Mouse (Mus musculus): ENCODE data around the gene Tsc22d4. TPM values are rescaled to one million over a fixed set of nuclear protein-coding genes. Genes with fewer than 3 reads are reported as not detected.
"Not testable (repeated sequence)": the region's sequence is repeated elsewhere in the genome, so short reads cannot be mapped to it uniquely, and the experiment has no call there.

Tsc22d4 gene
- polyA plus RNA-seq, 1 experiment = 71.2 TPM

- 5% methylated on average over 26 of the region's 26 CpGs for WGBS
- DNase-seq = peak; percentile 51
- no peaks in the 10 kb centered on the region for H3K36me3 ChIP-seq (ENCODE audit: control insufficient read depth, insufficient read depth, low read length)
- H3K27ac ChIP-seq (ENCODE audit: insufficient read depth, low read depth, low read length) = peak overlapping the region; percentile 51
- peak overlapping the region; percentile 71 for H3K4me3 ChIP-seq (ENCODE audit: insufficient read depth, low read depth, low read length)
- TF ChIP-seq POLR2A (IDR thresholded peaks at IDR 0.05; ENCODE audit: low read depth, low read length) (no peak), CTCF (conservative IDR thresholded peaks at IDR 0.05; ENCODE audit: insufficient read depth, insufficient read length, low read depth, low read length) (no peak)
- H3K27me3 ChIP-seq (replicated peaks; ENCODE audit: control insufficient read depth, insufficient read depth, low read length) = no peaks in the 10 kb centered on the region
- H3K4me1 ChIP-seq (ENCODE audit: control insufficient read depth, insufficient read depth, low read length) = 0 out of 2 replicates have a peak, but pooled peaks cover 3% of the 10 kb centered on the region
Measured at GRCm38 (mm10) chr5:137747326-137747961, 1.9 kb downstream of the Tsc22d4 start.

- no peaks in the 10 kb centered on the region for H3K27me3 ChIP-seq (replicated peaks; ENCODE audit: control insufficient read depth, insufficient read depth, low read length)
- H3K4me1 ChIP-seq (ENCODE audit: control insufficient read depth, insufficient read depth, low read length) = 0 out of 2 replicates have a peak, but pooled peaks cover 3% of the 10 kb centered on the region
- WGBS = 36% methylated on average over 5 of the region's 5 CpGs
- H3K36me3 ChIP-seq (ENCODE audit: control insufficient read depth, insufficient read depth, low read length) = no peaks in the 10 kb centered on the region
- TF ChIP-seq CTCF (conservative IDR thresholded peaks at IDR 0.05; ENCODE audit: insufficient read depth, insufficient read length, low read depth, low read length) (no peak), POLR2A (IDR thresholded peaks at IDR 0.05; ENCODE audit: low read depth, low read length) (no peak)
- H3K4me3 ChIP-seq (ENCODE audit: insufficient read depth, low read depth, low read length) = peak overlapping the region; percentile 18
- H3K27ac ChIP-seq (ENCODE audit: insufficient read depth, low read depth, low read length) = peak overlapping the region; percentile 51
- peak; percentile 49 for DNase-seq
Measured at GRCm38 (mm10) chr5:137748130-137748770, 2.7 kb downstream of the Tsc22d4 start.

DNA sequence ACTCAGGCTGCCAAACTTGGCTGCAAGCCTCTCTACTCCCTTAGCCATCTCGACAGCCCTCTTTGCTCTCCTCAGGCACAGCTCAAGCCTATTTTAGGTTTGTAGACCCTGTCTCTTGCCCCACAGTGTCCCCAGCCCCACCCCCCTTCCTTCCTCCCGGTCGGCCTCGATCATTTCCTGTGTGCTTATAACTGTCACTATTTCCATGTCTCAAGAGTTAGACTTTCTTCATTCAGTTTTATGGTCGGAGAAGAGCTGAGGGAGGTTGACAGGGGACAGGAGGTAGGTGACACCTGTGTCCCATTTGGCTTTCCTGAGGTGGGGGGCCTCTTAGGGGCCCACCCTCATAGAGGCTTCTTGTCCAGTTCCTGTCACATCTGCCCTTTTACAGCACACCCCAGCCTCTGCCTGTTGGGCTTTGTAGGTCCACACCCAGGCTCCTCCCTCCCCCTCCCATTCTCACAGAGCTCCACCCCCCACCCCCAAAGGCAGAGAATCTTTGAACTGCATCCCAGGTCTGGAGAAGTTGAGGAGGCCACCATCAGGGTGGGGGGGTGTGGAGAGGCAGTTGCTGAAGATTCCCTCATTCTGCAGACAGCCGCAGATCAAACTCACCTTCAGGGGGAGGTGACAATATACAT lies 3.8 kb downstream of the Tsc22d4 start:
- Histone ChIP-seq H3K27me3 (replicated peaks; ENCODE audit: control insufficient read depth, insufficient read depth, low read length) (no peaks in the 10 kb centered on the region), H3K36me3 (ENCODE audit: control insufficient read depth, insufficient read depth, low read length) (no peaks in the 10 kb centered on the region), H3K4me1 (ENCODE audit: control insufficient read depth, insufficient read depth, low read length) (0 out of 2 replicates have a peak, but pooled peaks cover 3% of the 10 kb centered on the region), H3K27ac (ENCODE audit: insufficient read depth, low read depth, low read length) (peak overlapping the region; percentile 46), H3K4me3 (ENCODE audit: insufficient read depth, low read depth, low read length) (peak overlapping the region; percentile 20; the same call in 1 of the 2 replicates)
- 28% methylated on average over 6 of the region's 6 CpGs for WGBS
- peak; percentile 33 for DNase-seq
- TF ChIP-seq CTCF (conservative IDR thresholded peaks at IDR 0.05; ENCODE audit: insufficient read depth, insufficient read length, low read depth, low read length) (no peak), POLR2A (IDR thresholded peaks at IDR 0.05; ENCODE audit: low read depth, low read length) (no peak)

GRCm38 (mm10) chr5:137750212-137750611 lies 4.7 kb downstream of the Tsc22d4 start:
- 81% methylated on average over 7 of the region's 8 CpGs for WGBS
- not testable (repeated sequence) for DNase-seq; H3K4me1 ChIP-seq (ENCODE audit: control insufficient read depth, insufficient read depth, low read length); H3K4me3 ChIP-seq (ENCODE audit: insufficient read depth, low read depth, low read length); H3K27ac ChIP-seq (ENCODE audit: insufficient read depth, low read depth, low read length); H3K27me3 ChIP-seq (replicated peaks; ENCODE audit: control insufficient read depth, insufficient read depth, low read length); H3K36me3 ChIP-seq (ENCODE audit: control insufficient read depth, insufficient read depth, low read length)

DNA sequence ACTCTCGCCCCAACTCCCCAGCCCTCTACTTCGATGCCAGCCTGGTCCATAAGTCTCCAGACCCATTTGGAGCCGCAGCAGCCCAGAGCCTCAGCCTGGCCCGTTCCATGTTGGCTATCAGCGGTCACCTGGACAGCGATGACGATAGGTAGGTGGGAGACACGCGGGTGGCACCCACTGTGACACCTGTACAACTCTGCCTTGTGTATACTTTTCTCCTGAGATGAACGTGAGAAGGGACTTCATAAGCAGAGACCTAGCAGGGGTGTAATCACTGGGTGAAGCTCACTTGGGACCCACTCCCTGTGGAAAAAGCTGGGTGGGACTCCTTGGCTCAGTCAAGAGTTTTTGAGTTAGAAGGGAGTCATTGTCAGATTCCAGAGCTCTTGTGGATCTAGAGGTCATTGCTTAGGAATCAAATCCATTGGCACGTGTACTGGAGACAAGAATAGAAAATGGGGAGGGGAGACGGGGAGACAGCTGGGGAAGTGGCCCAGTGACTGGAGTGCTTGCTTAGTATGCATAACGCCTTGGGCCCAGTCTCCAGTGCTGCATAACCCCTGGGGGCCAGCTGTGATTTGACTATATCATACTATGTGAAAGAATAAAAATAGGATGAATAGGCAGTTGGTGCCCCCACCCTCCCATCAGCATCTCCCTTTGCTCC lies 5.8 kb downstream of the Tsc22d4 start:
- WGBS = 87% methylated on average over 13 of the region's 13 CpGs
- Histone ChIP-seq H3K27ac (ENCODE audit: insufficient read depth, low read depth, low read length) (no peak overlapping the region), H3K36me3 (ENCODE audit: control insufficient read depth, insufficient read depth, low read length) (no peaks in the 10 kb centered on the region), H3K4me1 (ENCODE audit: control insufficient read depth, insufficient read depth, low read length) (0 out of 2 replicates have a peak, but pooled peaks cover 3% of the 10 kb centered on the region), H3K4me3 (ENCODE audit: insufficient read depth, low read depth, low read length) (no peak overlapping the region), H3K27me3 (replicated peaks; ENCODE audit: control insufficient read depth, insufficient read depth, low read length) (no peaks in the 10 kb centered on the region)
- DNase-seq = no peak
- TF ChIP-seq CTCF (conservative IDR thresholded peaks at IDR 0.05; ENCODE audit: insufficient read depth, insufficient read length, low read depth, low read length) = no peak
- TF ChIP-seq POLR2A (IDR thresholded peaks at IDR 0.05; ENCODE audit: low read depth, low read length) = no peak

- H3K4me1 ChIP-seq (ENCODE audit: control insufficient read depth, insufficient read depth, low read length) = peaks cover 7% of the 10 kb centered on the region
- WGBS = 92% methylated on average over 6 of the region's 6 CpGs
- H3K36me3 ChIP-seq (ENCODE audit: control insufficient read depth, insufficient read depth, low read length) = no peaks in the 10 kb centered on the region
- H3K27me3 ChIP-seq (replicated peaks; ENCODE audit: control insufficient read depth, insufficient read depth, low read length) = no peaks in the 10 kb centered on the region
- no peak overlapping the region for H3K27ac ChIP-seq (ENCODE audit: insufficient read depth, low read depth, low read length)
- no peak overlapping the region for H3K4me3 ChIP-seq (ENCODE audit: insufficient read depth, low read depth, low read length)
- DNase-seq = no peak
- TF ChIP-seq POLR2A (IDR thresholded peaks at IDR 0.05; ENCODE audit: low read depth, low read length) = no peak
- TF ChIP-seq CTCF (conservative IDR thresholded peaks at IDR 0.05; ENCODE audit: insufficient read depth, insufficient read length, low read depth, low read length) = no peak
Measured at GRCm38 (mm10) chr5:137751988-137752387, 6.5 kb downstream of the Tsc22d4 start.

Measured in kidney, adult 2 months (tissue).